Mouse (Mus musculus): ENCODE results near the gene Slc9a3r1.

Gene Slc9a3r1

GRCm38 (mm10) chr11:115188539-115189231 is 25.5 kb downstream of the Slc9a3r1 start:
- DNase-seq (ENCODE audit: extremely low read depth, low read depth, low spot score), result no peak

DNA sequence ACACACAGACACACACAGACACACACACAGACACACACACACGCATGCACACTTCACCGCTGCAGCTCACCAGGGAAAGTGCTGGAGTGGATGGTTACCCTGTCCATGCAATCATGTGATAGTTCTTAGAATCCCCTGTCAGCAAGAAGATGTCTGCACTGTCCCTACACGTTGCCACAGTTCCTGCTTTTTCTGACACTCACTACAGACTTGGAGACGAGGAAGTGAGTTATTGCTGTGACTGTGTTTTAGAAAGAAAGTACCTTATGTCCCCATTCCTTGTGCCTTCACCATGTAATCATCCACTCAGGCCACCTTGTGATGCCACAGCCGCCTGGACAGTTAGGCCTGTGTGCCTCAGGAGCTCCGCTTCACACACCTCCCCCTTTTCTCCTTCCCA is 26.2 kb downstream of the Slc9a3r1 start:
- no peak for DNase-seq (ENCODE audit: extremely low read depth, low read depth, low spot score)

DNA sequence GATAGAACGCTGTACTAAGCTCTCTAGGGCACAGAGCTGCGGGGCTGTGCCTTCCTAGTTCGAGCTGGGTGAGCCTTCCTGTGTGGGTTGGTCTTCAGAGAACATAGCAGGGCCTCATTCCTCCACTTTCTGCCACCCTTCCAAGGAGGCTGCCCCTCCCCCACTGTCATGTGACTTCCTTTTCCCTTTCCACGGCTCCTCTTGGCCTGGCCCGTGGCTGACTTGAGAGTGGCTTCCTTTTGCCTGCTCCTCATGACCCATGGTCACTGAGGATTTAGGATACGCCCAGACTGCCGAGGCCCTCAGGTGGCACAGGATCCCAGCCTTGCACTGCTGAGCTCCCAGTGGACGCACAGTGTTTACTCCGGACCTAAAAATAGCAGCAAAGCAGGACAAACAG is 29.0 kb downstream of the Slc9a3r1 start:
- DNase-seq (ENCODE audit: extremely low read depth, low read depth, low spot score), result no peak

DNA sequence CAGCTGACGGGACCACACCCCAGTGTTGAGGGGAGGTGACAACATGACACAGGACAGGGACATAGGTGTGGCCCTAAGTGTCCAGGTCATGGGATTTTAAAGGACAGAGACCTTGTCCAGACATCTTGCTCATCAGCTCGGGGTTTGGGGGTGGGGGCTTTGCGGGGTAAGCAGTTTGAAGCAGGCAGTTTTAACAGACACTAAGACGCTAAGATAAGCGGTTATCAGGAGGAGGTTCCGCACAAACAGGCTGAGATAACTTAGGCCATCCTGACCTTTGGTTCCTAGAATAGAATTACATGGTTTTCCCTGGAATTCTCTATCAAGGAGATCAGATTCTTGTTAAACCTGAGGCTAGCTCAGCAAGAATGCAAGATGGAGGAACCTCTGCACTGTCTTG is 31.6 kb downstream of the Slc9a3r1 start:
- no peak for DNase-seq (ENCODE audit: extremely low read depth, low read depth, low spot score)

DNA sequence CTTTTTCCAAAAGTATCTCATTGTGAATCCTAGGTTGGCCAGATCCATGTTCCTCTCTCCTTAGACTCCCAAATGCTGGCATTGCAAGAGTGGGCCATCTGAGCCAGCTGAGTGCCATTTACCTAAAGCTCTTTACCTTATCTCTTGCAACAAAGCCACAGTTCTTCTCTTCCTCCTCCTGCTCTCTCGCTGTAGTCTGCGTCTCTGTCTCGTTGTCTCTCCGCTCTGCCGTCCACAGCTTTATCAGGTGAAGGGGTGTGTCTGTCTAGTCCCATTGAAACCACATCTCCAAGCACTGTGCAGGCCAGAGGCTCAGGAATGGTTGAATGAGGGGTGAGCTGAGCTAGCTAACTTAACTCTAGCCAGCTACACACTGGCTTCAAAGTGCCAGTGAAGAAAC is 32.8 kb downstream of the Slc9a3r1 start:
- no peak for DNase-seq (ENCODE audit: extremely low read depth, low read depth, low spot score)

- no peak for DNase-seq (ENCODE audit: extremely low read depth, low read depth, low spot score)
Measured at GRCm38 (mm10) chr11:115197558-115197957, 34.4 kb downstream of the Slc9a3r1 start.

DNA sequence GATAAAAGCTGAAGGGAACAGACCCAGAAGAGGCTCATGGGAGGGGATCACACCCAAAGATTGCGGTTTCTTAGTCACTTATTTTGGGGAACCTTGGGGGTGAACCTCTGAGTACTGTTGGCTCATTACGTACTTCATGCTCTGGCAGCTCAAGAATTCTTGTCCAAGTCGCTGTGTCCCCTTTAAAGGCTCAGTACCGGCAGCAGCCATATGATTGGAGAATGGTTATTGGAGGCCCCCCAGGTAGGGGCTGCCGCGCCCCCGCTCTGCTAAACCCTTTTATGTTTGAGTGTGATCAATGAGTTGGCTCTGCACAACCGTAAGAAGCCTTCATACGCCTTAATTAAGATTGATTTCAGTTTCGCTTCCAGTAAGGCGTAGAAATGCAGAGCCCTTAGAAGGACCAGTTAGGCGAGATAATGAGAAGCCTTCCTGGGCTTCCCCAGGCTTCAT is 35.8 kb downstream of the Slc9a3r1 start:
- no peak for DNase-seq (ENCODE audit: extremely low read depth, low read depth, low spot score)

DNA sequence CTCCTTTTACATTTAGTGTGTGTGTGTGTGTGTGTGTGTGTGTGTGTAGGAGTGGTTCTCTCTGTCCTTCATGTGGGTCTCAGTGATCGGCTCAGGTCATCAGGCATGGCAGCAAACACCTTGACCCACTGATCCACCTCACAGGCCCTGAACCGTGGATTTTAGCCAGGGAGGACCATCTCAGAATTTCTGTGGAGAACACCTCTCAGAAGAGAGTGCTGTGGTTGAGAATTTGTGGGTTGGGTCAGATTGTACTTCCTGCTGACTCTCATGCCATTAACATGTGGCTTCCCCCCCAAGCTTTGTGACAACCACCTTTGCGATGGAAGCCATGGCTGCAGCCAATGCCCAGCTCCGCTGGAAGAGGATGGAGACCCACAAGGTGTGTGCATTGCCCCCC is 37.4 kb downstream of the Slc9a3r1 start:
- DNase-seq (ENCODE audit: extremely low read depth, low read depth, low spot score), result no peak

DNA sequence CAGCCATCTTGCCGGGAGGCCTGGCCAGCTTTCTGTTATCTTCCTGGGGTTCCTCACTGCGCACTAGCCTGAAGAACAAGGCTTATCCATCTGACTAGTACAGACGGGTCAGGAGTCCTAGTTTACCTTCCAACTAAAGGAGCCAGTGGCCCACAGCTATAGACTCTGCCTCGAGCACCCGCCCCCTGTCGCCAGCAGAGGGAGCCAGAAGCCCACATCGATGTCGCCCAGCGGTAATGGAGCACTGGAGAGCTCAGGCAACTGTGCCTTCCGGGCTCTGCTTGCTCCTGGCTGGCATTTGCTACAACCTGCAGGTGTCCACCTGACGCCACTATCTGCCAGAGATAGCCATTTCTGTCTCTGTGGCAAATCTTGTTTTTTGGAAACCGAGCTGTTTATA is 39.2 kb downstream of the Slc9a3r1 start:
- DNase-seq (ENCODE audit: extremely low read depth, low read depth, low spot score), result no peak

GRCm38 (mm10) chr11:115202756-115203155 is 39.6 kb downstream of the Slc9a3r1 start:
- DNase-seq (ENCODE audit: extremely low read depth, low read depth, low spot score), result no peak

- DNase-seq (ENCODE audit: extremely low read depth, low read depth, low spot score), result no peak
Measured at GRCm38 (mm10) chr11:115208126-115208525, 45.0 kb downstream of the Slc9a3r1 start.

GRCm38 (mm10) chr11:115208776-115209732 is 45.9 kb downstream of the Slc9a3r1 start:
- DNase-seq (ENCODE audit: extremely low read depth, low read depth, low spot score), result no peak

GRCm38 (mm10) chr11:115209958-115210357 is 46.8 kb downstream of the Slc9a3r1 start:
- DNase-seq (ENCODE audit: extremely low read depth, low read depth, low spot score), result no peak

- DNase-seq (ENCODE audit: extremely low read depth, low read depth, low spot score), result no peak
Measured at GRCm38 (mm10) chr11:115212116-115212515, 49.0 kb downstream of the Slc9a3r1 start.

GRCm38 (mm10) chr11:115215123-115215522 is 52.0 kb downstream of the Slc9a3r1 start:
- DNase-seq (ENCODE audit: extremely low read depth, low read depth, low spot score), result no peak

DNA sequence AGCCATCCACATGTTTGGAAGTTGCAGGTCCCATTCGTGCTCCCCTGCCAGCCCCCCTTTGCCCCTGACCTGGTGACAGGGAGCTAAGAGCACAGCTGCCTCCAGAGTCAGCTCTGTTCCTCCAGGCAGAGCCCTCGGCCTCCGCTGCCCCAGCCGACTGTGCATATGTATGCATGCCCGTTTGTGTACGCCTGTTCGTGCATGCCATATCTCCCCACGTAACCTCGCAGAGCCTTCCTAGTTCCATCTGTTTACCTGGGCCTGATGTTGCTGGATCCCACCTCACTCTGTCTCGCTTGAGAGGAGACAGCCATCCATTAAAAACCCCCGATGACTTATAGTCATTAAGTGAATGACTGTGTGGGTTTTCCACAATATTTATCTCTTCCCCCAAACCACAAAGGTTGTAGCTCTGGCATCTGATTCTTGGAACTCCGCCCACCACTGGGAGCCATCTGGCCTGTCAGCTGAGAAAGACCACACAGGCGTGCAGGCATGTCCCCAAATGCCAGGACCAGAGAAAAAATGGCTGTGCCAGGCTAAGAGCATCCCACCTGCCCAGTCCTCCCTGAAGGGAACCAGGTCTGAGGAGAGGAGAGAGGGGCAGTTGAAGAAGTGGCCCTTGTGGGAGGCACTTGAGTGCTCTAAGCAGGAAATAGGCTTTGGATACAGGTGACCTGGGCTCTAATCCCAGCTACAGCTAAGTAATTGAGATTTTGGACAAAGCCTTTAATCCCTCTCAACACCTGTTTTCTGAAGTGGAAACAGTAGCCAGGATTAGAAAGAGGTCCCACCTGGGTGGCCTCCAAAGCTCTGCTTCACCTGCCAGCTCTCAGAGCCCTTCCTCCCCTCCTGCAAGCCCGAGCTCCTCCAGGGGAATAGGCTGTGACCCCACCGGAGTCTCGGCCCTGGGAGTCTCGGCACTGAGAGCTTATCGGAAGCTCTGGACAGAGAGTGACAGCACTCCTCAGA is 54.6 kb downstream of the Slc9a3r1 start:
- no peak for DNase-seq (ENCODE audit: extremely low read depth, low read depth, low spot score)

DNA sequence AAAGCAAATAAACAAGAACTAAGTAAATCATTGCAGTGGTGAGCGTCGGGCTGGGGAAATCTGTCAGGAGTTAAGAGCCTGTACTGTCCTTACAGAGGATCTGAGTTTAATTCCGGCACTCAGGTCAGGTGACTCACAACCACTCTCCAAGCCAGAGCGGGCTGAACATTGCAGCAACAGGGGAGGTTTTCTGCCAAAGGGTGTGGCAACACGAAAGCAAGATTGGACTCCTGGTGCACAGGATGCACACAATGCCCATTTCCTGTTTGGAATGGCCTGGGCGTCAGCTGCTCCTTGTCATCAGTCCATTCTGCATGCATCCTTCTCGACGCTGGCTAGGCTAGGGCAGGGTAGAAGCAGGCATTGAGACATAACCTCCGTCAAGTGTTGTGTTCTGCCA is 56.1 kb downstream of the Slc9a3r1 start:
- DNase-seq (ENCODE audit: extremely low read depth, low read depth, low spot score), result peak; percentile 57

DNA sequence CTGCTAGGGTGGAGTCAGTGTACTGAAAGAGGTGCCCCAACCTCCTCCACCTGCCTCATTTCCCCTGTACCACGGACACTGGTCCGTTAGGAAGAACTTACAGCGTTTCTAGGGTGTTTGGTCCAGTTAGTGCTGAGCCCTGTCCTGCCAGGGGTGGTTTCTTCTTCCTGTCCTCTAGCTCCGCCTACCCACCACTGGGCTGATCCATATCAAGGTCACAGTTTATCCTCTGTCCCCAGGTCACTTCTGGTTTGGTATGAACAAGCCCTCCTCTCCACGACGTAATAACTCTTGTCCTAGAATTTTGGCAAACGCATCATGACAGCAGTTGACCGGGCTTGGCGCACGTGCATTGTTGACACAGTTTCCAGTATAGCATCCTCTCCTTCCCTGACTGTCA is 56.5 kb downstream of the Slc9a3r1 start:
- no peak for DNase-seq (ENCODE audit: extremely low read depth, low read depth, low spot score)

DNA sequence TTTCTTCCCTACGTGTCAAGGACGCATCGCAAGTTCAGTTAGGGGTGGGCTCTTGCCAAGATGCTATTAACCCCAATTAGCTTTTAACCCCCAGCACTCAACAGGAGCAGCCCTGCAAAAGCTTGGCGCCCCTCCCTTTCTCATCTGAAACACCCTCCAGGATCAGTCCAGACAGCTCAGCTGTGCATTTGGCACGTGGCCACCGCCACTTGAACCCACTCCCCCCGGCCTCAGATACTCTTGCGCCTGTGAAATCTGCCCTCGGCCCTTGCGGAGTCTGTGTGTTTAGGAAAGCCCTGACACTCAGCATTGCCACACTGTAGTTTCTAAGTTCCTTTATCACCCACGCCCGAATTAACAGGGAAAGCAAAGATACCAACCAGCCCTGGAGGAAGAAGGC is 58.9 kb downstream of the Slc9a3r1 start:
- DNase-seq (ENCODE audit: extremely low read depth, low read depth, low spot score), result no peak

DNA sequence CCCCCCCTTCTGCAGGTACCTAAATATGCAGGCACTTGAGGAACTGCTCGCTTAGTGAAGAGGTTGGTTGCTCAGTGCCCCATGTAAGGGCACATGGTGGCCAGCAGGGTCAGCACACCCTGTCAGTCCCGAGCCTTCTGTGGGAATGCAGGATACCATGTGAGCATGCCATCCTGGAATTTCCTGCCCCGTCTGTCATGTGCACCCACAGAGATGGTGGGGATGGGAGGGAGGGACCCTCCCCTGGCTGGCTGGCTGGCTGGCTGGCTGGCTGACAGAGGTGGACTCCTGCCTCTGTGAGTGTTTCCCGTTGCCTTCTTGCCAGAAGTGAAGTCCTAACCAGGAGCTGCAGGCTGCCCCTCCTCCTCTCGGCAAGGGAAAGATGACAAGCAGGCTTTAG is 59.4 kb downstream of the Slc9a3r1 start:
- DNase-seq (ENCODE audit: extremely low read depth, low read depth, low spot score), result no peak

DNA sequence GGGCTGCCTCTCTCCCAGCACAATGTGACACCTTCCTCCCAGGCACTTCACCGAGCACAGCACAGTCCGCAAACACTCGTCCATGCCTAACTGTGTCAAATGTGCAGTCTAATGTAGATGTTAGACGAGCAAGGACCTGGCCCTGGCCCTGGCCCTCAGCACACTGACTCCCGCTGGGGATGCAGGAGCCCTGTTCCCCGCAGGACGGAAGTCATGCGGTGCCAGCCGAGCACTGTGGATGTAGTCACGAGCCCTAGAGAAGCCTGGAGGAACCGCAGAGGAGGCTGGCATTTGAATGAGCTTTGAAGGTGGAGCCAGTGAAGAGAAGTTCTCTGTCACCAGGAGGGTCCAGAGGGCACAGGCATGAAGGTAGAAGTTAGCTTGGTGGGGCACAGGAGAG is 60.3 kb downstream of the Slc9a3r1 start:
- DNase-seq (ENCODE audit: extremely low read depth, low read depth, low spot score), result no peak
